Mouse (Mus musculus) urinary bladder, adult 2 months (tissue): ENCODE data around the gene Kcnj2. TPM values are rescaled to one million over a fixed set of nuclear protein-coding genes. Genes with fewer than 3 reads are reported as not detected.

Experiments
- DNase-seq: peaks from one replicate; pipeline ENCODE4 v3.0.0; 2022; ENCODE audit warnings: low spot score
- polyA plus RNA-seq: library from polyadenylated mRNA; depleted of rRNA; stranded (reverse); fragments of >200 nt; gene quantifications from 2 replicates; pipeline ENCODE4 v1.2.3, GENCODE M21; 2012; rRNA removed

Kcnj2 gene
- polyA plus RNA-seq, 1 experiment: 2.0 TPM

- no peak for DNase-seq
Observed at GRCm38 (mm10) chr11:111091117-111091516, 25.2 kb downstream of the Kcnj2 start.

- no peak for DNase-seq
Observed at GRCm38 (mm10) chr11:111092967-111093366, 27.0 kb downstream of the Kcnj2 start.

- DNase-seq: no peak
Observed at GRCm38 (mm10) chr11:111096612-111097011, 30.6 kb downstream of the Kcnj2 start.

GRCm38 (mm10) chr11:111100131-111100530 lies 34.2 kb downstream of the Kcnj2 start:
- no peak for DNase-seq

GRCm38 (mm10) chr11:111100651-111101050 lies 34.7 kb downstream of the Kcnj2 start:
- DNase-seq: no peak

GRCm38 (mm10) chr11:111101620-111102176 lies 35.7 kb downstream of the Kcnj2 start:
- no peak for DNase-seq

- no peak for DNase-seq
Observed at GRCm38 (mm10) chr11:111104422-111104821, 38.5 kb downstream of the Kcnj2 start.

- DNase-seq: no peak
Observed at GRCm38 (mm10) chr11:111108130-111108529, 42.2 kb downstream of the Kcnj2 start.

GRCm38 (mm10) chr11:111121514-111121913 lies 55.5 kb downstream of the Kcnj2 start:
- no peak for DNase-seq

- no peak for DNase-seq
Observed at GRCm38 (mm10) chr11:111123324-111123723, 57.4 kb downstream of the Kcnj2 start.

GRCm38 (mm10) chr11:111125963-111126362 lies 60.0 kb downstream of the Kcnj2 start:
- no peak for DNase-seq

Other genes with a start within 250 kb of the Kcnj2 start
- gene Kcnj16, start 98.1 kb upstream of the Kcnj2 start, polyA plus RNA-seq: 0.06 TPM in 1 of 2 replicates, not detected in the other